Mouse (Mus musculus): ENCODE results near the gene Dxo.

Dxo gene

GRCm38 (mm10) chr17:34836155-34836855 lies 514 bp upstream of the Dxo start:
- DNase-seq = no peak

GRCm38 (mm10) chr17:34837464-34838324 lies 875 bp downstream of the Dxo start:
- peak; percentile 41 for DNase-seq

- no peak for DNase-seq
These were observed 2.0 kb downstream of the Dxo start for GRCm38 (mm10) chr17:34838785-34839184.

- no peak for DNase-seq
These were observed 4.0 kb downstream of the Dxo start for GRCm38 (mm10) chr17:34840736-34841307.

DNA sequence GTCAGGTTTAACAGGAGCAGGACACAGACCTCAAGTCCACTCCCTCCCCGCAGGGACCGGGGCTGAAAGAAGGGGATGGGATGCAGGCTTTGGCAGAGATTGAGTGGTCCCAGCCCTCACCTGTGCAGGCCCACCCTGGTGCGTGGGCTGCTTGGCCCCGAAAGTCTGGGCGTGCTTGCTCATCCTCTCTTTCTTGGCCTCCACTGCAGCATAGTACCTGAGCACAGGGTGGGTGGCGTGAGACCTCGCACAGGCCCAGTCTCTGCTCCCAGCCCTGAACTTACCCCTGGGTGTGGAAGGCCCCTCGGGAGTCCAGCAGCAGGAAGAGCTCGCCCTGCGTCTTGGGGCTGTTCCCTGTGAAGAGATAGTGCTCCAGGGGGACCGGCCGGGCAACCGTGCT lies 8.1 kb downstream of the Dxo start:
- no peak for DNase-seq

- DNase-seq = no peak
These were observed 10.4 kb downstream of the Dxo start for GRCm38 (mm10) chr17:34847192-34847591.

- DNase-seq = no peak
These were observed 10.8 kb downstream of the Dxo start for GRCm38 (mm10) chr17:34847615-34848014.

GRCm38 (mm10) chr17:34849722-34850516 lies 13.1 kb downstream of the Dxo start, which contains the start of the genes Skiv2l and Nelfe:
Gene Skiv2l, minus strand, starts transcription at chr17:34850210.
Gene Nelfe, plus strand, starts transcription at chr17:34850391.
- DNase-seq = peak; percentile 96

DNA sequence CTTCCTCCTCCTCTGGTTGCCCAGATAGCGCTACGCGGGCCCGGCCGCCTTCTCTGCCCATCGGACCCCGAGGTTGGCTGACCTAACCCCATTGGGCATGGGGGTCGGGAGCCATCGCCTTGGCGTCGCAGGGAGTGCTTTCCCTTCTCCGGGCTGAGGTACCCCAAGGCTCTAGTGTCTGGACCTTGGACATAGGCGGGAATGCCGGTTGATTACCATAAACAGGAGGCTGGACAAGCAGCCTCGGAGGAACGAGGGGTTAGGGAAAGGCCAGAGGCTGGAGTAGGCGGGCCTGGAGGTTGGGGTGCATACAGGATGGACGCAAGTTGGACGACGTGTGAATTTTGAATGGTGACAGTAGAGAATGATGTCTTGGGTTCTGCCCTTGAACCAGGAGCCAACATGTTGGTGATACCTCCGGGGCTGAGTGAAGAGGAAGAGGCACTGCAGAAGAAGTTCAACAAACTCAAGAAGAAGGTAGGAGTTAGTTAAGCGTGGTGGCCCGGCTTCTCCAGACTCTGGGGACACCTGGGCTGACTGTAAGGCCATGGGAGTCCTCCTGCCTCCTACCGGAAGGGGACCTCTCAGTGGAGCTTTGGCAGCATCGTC lies 13.8 kb downstream of the Dxo start:
- no peak for DNase-seq

- DNase-seq = no peak
These were observed 16.7 kb downstream of the Dxo start for GRCm38 (mm10) chr17:34853511-34853910.

DNA sequence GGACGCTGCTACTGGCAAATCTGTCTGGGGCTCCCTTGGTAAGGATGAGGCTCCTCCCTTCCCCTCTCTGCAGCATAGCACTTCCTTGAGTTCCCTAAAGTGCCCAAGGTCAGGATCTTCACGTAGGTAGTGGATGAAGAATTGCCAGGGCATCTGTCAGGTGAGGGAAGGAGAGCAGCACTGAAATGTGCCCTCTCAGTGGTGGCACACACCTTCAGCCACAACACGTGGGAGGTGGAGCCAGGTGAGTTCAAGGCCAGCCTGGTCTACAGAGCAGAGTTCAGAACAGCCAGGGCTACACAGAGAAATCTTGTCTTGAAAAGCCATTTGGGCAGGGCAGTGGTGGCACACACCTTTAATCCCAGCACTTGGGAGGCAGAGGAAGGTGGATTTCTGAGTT lies 17.9 kb downstream of the Dxo start:
- DNase-seq = no peak

DNA sequence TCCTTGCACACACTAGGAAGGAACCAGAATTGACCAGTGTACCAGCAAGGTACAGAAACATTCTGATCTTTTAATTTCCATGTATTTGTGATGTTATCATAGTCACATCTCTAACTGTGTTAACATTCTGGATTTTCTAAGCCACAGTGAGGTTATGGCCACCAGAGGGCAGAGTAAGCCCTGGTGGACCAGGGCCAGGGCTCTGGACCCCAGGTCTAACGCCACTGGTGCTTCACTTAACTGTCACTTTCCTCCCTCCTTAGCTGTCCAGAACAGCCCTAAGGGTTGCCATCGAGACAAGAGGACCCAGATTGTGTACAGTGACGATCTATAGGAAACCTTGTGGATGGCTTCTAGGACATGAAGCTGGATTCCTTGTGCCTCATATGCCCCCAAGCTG lies 19.0 kb downstream of the Dxo start:
- DNase-seq = no peak

DNA sequence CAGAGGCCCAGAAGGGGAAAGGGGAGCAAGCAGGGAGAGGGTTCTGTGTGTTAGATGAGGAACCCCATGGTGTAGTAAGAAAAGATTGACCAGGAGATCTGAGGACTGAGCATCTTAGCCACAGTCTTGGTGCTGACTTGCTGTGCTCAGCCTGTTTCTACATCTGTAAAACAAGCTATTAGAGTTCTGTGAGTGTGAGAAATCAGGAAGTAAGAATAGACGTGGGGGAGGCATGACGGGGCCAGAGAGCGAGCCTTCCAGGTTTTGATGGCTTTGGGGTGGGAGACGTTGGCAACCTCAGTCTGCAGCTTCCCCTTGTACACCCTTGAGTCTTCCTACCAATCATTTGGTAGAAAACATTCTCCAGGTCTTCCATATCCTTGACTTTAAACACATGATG lies 21.9 kb downstream of the Dxo start:
- no peak for DNase-seq

DNA sequence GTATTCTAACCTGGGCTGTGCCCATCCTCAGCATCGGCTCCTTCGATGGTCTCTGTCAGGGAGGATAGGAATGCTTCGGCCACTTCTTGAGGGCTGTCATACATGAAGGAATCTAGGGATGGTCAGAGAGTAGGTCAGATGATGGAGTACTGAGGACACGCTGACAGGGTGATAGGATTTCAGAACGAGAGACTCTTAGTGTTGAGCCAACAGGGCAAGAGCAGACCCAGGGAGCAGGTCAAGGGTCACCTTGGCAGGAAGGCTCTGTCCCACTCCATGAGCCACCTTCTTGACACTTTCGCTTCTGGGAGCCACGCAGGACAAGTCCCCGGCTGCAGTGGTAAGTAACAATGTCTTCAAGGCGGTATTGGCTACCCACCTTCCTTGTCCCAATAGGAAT lies 23.7 kb downstream of the Dxo start:
- DNase-seq = no peak

- DNase-seq = peak; percentile 83
These were observed 25.0 kb downstream of the Dxo start for GRCm38 (mm10) chr17:34861704-34862415.

DNA sequence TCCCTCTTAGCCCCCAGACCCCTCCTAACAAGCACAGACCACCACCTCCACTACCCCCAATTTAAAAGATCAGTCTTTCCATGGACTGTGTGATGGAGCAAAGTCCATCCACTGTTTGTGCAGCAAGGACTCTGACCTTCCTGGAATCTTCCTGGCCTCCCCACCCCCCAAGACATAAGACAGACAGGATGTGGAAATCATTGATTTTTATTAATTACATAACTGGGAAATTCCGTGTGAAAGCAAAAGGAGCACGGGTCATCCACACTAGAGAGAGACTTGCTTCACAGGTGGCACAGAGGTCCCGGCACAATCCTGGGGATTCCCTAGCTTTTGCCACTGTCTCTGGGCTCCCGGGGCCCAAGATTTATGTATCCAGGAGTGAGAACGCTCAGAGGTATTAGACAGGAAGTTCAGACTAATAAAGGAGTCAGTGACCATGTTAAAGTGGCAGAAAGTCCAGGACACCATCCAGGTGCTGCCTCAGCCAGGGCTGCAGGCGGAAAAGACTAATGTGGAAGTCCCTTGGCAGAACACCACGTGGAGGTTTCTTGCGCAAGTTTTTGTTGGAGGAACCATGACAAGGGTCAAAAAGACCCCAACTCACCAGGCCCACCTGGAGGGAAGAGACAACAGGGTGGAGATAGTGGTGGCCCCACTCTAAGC lies 25.7 kb downstream of the Dxo start, which contains the start of gene Cfb:
Gene Cfb, minus strand, starts transcription at position 103 of the 666 bp plus-strand sequence.
- DNase-seq = peak; percentile 82

DNA sequence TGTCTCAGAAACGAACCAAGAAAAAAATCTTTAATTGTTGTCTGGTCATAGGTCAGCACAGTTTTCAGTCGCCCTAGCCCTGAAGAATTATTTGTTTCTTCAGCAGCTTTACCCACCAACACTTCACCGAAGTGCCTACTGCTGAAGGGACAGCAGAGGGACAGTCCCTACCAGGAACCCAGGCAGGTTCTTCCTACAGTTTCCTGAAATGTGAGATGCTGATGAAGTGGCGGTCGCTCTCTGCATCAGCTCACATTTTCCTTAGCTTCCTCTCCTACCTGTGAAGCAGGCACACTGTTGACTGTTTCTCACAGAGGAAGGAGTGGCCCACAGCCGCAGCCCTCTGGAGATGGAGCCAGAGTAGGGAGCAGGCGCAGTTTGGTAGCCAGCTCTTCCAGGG lies 29.2 kb downstream of the Dxo start:
- no peak for DNase-seq

GRCm38 (mm10) chr17:34874321-34874720 lies 37.5 kb downstream of the Dxo start:
- DNase-seq = no peak

DNA sequence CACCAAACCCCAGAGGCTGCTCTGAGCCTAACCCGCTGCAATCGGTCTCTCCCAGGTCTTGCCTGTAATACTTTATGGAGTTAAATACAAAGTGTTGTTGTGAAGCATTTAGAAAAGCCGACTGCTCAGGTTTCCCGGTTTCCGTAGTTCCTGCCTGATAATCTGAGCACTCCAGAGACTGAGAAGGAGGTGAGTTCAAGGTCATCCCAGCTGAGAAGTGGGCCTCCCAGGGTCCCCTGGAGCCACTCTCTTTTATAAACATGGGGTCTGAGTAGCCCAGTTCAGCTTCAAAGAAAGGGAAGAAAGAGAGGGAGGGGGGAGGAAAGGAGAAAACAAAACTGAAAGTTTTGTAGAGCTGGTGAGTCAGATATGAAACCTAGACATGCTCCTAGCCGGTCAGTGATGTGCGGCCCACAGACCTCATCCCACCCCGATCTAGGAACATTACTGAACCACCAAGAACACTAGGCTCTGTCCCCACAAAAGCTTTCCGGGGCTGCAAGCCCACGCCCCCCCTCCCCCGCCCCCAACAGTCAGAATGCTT lies 42.6 kb downstream of the Dxo start, which contains the start of gene Zbtb12:
Gene Zbtb12, plus strand, starts transcription at position 148 of the 544 bp plus-strand sequence.
- DNase-seq = no peak

GRCm38 (mm10) chr17:34881166-34881565 lies 44.3 kb downstream of the Dxo start:
- DNase-seq = no peak
